Mouse (Mus musculus): ENCODE results near the gene Olfr669. TPM values are rescaled to one million over a fixed set of nuclear protein-coding genes. Genes with fewer than 3 reads are reported as not detected.
"Not testable (repeated sequence)": the region's sequence is repeated elsewhere in the genome, so short reads cannot be mapped to it uniquely, and the experiment has no call there.

The Olfr669 gene
- not detected in 2 replicates for polyA plus RNA-seq (2015; fragmentation: Nextera tagmentation; extraction: Ambion mirVana)

- DNase-seq (ENCODE audit: low spot score): no peak
These were observed at the start of gene Olfr669 for GRCm38 (mm10) chr7:104933940-104934339. Gene Olfr669, plus strand, starts transcription at chr7:104934240.

DNA sequence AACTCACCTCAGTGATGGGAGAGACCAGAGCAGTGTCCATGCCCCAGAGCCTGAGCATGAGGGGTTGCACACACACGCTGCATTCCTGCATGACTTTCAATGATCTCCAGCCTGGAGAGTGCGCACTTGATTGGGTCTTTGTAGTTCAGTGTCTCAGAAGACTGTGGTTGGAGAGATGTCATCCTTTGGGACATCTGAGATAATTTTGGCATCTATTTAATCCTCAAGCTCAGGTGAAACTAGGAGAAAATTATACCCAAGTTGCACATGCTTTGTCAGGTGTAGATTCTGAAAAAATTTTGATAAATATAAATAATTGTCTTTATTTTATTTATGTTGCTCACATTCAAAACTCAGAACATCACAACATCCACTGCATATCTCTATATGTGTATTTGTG lies 38.2 kb upstream of the Olfr669 start, which contains the start of gene Olfr666:
TSS of gene Olfr666 (minus strand) at position 101 of the 400 bp plus-strand sequence.
- DNase-seq (ENCODE audit: low spot score): no peak

GRCm38 (mm10) chr7:104921382-104921781 lies 12.7 kb upstream of the Olfr669 start, which contains the start of gene Olfr667:
Gene Olfr667, minus strand, starts transcription at chr7:104921482.
- no peak for DNase-seq (ENCODE audit: low spot score)

- DNase-seq (ENCODE audit: low spot score): no peak
These were observed 6.1 kb upstream of the Olfr669 start, which contains the start of gene Olfr668 for GRCm38 (mm10) chr7:104927957-104928356. Gene Olfr668, minus strand, starts transcription at chr7:104928057.

DNA sequence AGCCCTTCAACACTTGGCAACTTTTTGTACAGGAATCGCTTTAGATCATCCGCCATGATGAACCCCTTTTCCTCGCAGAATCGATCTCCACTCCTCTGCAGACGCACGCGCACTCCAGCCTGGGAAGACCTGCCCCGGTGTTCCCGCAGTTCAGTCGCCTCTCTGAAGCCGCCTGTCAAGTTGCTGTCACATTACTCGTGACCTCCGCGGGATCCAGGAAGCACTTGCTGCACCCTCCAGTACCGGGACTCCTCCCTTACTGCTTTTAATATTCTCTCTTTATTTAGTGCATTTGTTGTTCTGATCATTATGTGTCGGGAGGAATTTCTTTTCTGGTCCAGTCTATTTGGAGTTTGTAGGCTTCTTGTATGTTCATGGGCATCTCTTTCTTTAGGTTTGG lies 16.2 kb downstream of the Olfr669 start:
- DNase-seq (ENCODE audit: low spot score): not testable (repeated sequence)

GRCm38 (mm10) chr7:104962520-104962919 lies 28.5 kb downstream of the Olfr669 start, which contains the start of gene Olfr670:
Gene Olfr670, minus strand, starts transcription at chr7:104962620.
- DNase-seq (ENCODE audit: low spot score): no peak

- DNase-seq (ENCODE audit: low spot score): not testable (repeated sequence)
These were observed 38.5 kb downstream of the Olfr669 start for GRCm38 (mm10) chr7:104972507-104972906.

DNA sequence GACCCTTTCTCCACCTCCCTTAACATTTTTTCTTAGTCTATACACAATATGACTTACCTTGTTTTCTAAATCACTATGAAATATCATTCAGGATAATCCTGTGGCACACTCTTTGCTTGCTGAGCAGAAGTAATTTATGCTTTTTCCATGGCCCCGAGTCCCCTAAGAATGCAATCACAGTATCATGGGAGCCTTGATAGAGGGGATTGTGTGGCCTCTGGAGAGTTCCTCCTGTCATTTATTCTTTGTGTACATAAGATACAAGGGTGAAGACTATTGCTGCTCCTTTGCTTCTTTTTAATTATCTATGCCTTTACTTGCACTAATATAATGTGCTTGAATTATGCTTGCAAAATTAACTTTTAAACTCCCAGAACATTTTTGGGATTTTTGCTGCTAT lies 45.0 kb downstream of the Olfr669 start, which contains the start of gene Olfr671:
TSS of gene Olfr671 (minus strand) at position 101 of the 400 bp plus-strand sequence.
- DNase-seq (ENCODE audit: low spot score): no peak

Other genes with a start within 250 kb of the Olfr669 start
- gene Olfr661, start 247.7 kb upstream of the Olfr669 start, polyA plus RNA-seq (2015; fragmentation: Nextera tagmentation; extraction: Ambion mirVana): not detected in 2 replicates
- not detected in 2 replicates for gene Usp17le, start 156.8 kb upstream of the Olfr669 start, polyA plus RNA-seq (2015; fragmentation: Nextera tagmentation; extraction: Ambion mirVana)
- gene Usp17lb, start 91.6 kb upstream of the Olfr669 start, polyA plus RNA-seq (2015; fragmentation: Nextera tagmentation; extraction: Ambion mirVana): not detected in 2 replicates
- not detected in 2 replicates for gene Usp17la, start 77.2 kb upstream of the Olfr669 start, polyA plus RNA-seq (2015; fragmentation: Nextera tagmentation; extraction: Ambion mirVana)
- not detected in 2 replicates for gene Olfr665, start 56.2 kb upstream of the Olfr669 start, polyA plus RNA-seq (2015; fragmentation: Nextera tagmentation; extraction: Ambion mirVana)
- not detected in 2 replicates for gene Olfr666, start 38.3 kb upstream of the Olfr669 start, polyA plus RNA-seq (2015; fragmentation: Nextera tagmentation; extraction: Ambion mirVana)
- gene Olfr667, start 12.8 kb upstream of the Olfr669 start, polyA plus RNA-seq (2015; fragmentation: Nextera tagmentation; extraction: Ambion mirVana): not detected in 2 replicates
- gene Olfr668, start 6.2 kb upstream of the Olfr669 start, polyA plus RNA-seq (2015; fragmentation: Nextera tagmentation; extraction: Ambion mirVana): not detected in 2 replicates
- gene Olfr670, start 28.4 kb downstream of the Olfr669 start, polyA plus RNA-seq (2015; fragmentation: Nextera tagmentation; extraction: Ambion mirVana): not detected in 2 replicates
- not detected in 2 replicates for gene Olfr671, start 44.9 kb downstream of the Olfr669 start, polyA plus RNA-seq (2015; fragmentation: Nextera tagmentation; extraction: Ambion mirVana)
- not detected in 2 replicates for gene Olfr672, start 67.8 kb downstream of the Olfr669 start, polyA plus RNA-seq (2015; fragmentation: Nextera tagmentation; extraction: Ambion mirVana)
- not detected in 2 replicates for gene Olfr675, start 94.2 kb downstream of the Olfr669 start, polyA plus RNA-seq (2015; fragmentation: Nextera tagmentation; extraction: Ambion mirVana)
- gene Olfr676, start 98.5 kb downstream of the Olfr669 start, polyA plus RNA-seq (2015; fragmentation: Nextera tagmentation; extraction: Ambion mirVana): not detected in 2 replicates
- not detected in 2 replicates for gene Olfr677, start 117.1 kb downstream of the Olfr669 start, polyA plus RNA-seq (2015; fragmentation: Nextera tagmentation; extraction: Ambion mirVana)
- gene Olfr678, start 130.2 kb downstream of the Olfr669 start, polyA plus RNA-seq (2015; fragmentation: Nextera tagmentation; extraction: Ambion mirVana): not detected in 2 replicates
- gene Olfr679, start 147.0 kb downstream of the Olfr669 start, polyA plus RNA-seq (2015; fragmentation: Nextera tagmentation; extraction: Ambion mirVana): not detected in 2 replicates
- not detected in 2 replicates for gene Olfr680-ps1, start 158.6 kb downstream of the Olfr669 start, polyA plus RNA-seq (2015; fragmentation: Nextera tagmentation; extraction: Ambion mirVana)
- not detected in 2 replicates for gene Olfr681, start 182.6 kb downstream of the Olfr669 start, polyA plus RNA-seq (2015; fragmentation: Nextera tagmentation; extraction: Ambion mirVana)
- not detected in 2 replicates for gene Olfr683, start 212.8 kb downstream of the Olfr669 start, polyA plus RNA-seq (2015; fragmentation: Nextera tagmentation; extraction: Ambion mirVana)
- gene Olfr684, start 229.4 kb downstream of the Olfr669 start, polyA plus RNA-seq (2015; fragmentation: Nextera tagmentation; extraction: Ambion mirVana): not detected in 2 replicates